In genomic region chr6:136813117-136813516, GRCm38 (mm10) we compare ENCODE assay signal across 13 mouse cellular contexts. TPM values are rescaled to one million over a fixed set of nuclear protein-coding genes. Genes with fewer than 3 reads are reported as not detected.
DNase-seq lines count a peak whose midpoint lies in the region; ATAC-seq lines count a peak whose summit lies in the region.
"Had no signal": no experiment of that assay in that cellular context is flagged by ENCODE, and none has a peak within 500 bp of the region (broad histone marks: within the 10 kb centered on the region; RNA-seq: fewer than 3 reads in every experiment).

No protein-coding gene starts in this region.

- peaks cover 9% of the 10 kb centered on the region for H3K4me1 ChIP-seq in heart, embryonic 11.5 days (ENCODE audit: control insufficient read depth, insufficient read depth, low read length)
- peaks cover 17% of the 10 kb centered on the region for H3K4me1 ChIP-seq in limb, embryonic 10.5 days
- H3K4me1 ChIP-seq in neural tube, embryonic 15.5 days: peaks cover 13% of the 10 kb centered on the region

- no peak overlapping the region for H3K9ac ChIP-seq in heart, embryonic 11.5 days (ENCODE audit: low read depth, low read length)
- H3K9ac ChIP-seq in neural tube, embryonic 15.5 days (replicated peaks): no peak overlapping the region
- H3K9ac ChIP-seq: hindbrain, embryonic 14.5 days; limb, embryonic 13.5 days; midbrain, embryonic 13.5 days had no signal

- no peak overlapping the region for H3K27ac ChIP-seq in heart, embryonic 11.5 days (ENCODE audit: low read depth, low read length)
- no peak overlapping the region for H3K27ac ChIP-seq in limb, embryonic 10.5 days
- H3K27ac ChIP-seq in neural tube, embryonic 15.5 days (replicated peaks): no peak overlapping the region
- H3K27ac ChIP-seq: hindbrain, embryonic 14.5 days; limb, embryonic 13.5 days; midbrain, embryonic 13.5 days had no signal

- no peaks in the 10 kb centered on the region for H3K9me3 ChIP-seq in heart, embryonic 11.5 days (replicated peaks; ENCODE audit: control insufficient read depth, low read length)
- no peaks in the 10 kb centered on the region for H3K9me3 ChIP-seq in limb, embryonic 10.5 days (replicated peaks)
- no peaks in the 10 kb centered on the region for H3K9me3 ChIP-seq in neural tube, embryonic 15.5 days (replicated peaks)
- H3K9me3 ChIP-seq: limb, embryonic 13.5 days; midbrain, embryonic 13.5 days had no signal

- H3K27me3 ChIP-seq in heart, embryonic 11.5 days (ENCODE audit: control insufficient read depth, insufficient read depth, low read length): no peaks in the 10 kb centered on the region
- H3K27me3 ChIP-seq in limb, embryonic 10.5 days (ENCODE audit: low read depth, poor library complexity, severe bottlenecking): no peaks in the 10 kb centered on the region
- H3K27me3 ChIP-seq in neural tube, embryonic 15.5 days (replicated peaks): no peaks in the 10 kb centered on the region
- H3K27me3 ChIP-seq: limb, embryonic 13.5 days; midbrain, embryonic 13.5 days had no signal

- peak; percentile 42 for DNase-seq in heart, postnatal 4 days
- peak; percentile 68 for DNase-seq in 3T3-L1 (ENCODE audit: low read depth, low spot score)
- peak; percentile 72 for DNase-seq in ES-CJ7 (ENCODE audit: low read depth, low spot score)
- DNase-seq in limb, embryonic 10.5 days (ENCODE audit: low spot score): peak; percentile 25

- H3K36me3 ChIP-seq in heart, embryonic 11.5 days (ENCODE audit: control insufficient read depth, insufficient read depth, low read length): peaks cover 40% of the 10 kb centered on the region
- H3K36me3 ChIP-seq in limb, embryonic 10.5 days: peaks cover 75% of the 10 kb centered on the region
- H3K36me3 ChIP-seq in neural tube, embryonic 15.5 days: peaks cover 58% of the 10 kb centered on the region

- 42% methylated on average over 4 of the region's 4 CpGs for WGBS in heart, embryonic 11.5 days (ENCODE audit: insufficient replicate concordance)
- WGBS in limb, embryonic 10.5 days: 67% methylated on average over 4 of the region's 4 CpGs
- WGBS in neural tube, embryonic 15.5 days: 41% methylated on average over 4 of the region's 4 CpGs

- no peak overlapping the region for H3K4me2 ChIP-seq in heart, embryonic 11.5 days
- no peak overlapping the region for H3K4me2 ChIP-seq in neural tube, embryonic 15.5 days
- H3K4me2 ChIP-seq: hindbrain, embryonic 14.5 days; limb, embryonic 13.5 days; midbrain, embryonic 13.5 days had no signal

- ATAC-seq in heart, embryonic 11.5 days (replicated peaks; ENCODE audit: insufficient number of reproducible peaks, low FRiP score, low TSS enrichment): no peak
- no peak for ATAC-seq in CD4-positive, CD25-positive, alpha-beta regulatory T cell, adult 4 months
- no peak for ATAC-seq in cerebellum, adult (ENCODE audit: insufficient number of reproducible peaks, low FRiP score, low TSS enrichment)
- ATAC-seq in neural tube, embryonic 15.5 days (ENCODE audit: low FRiP score): no peak
- ATAC-seq: midbrain, embryonic 13.5 days had no signal

- H3K4me3 ChIP-seq in heart, embryonic 11.5 days (ENCODE audit: low read depth, low read length): no peak overlapping the region
- no peak overlapping the region for H3K4me3 ChIP-seq in limb, embryonic 10.5 days
- no peak overlapping the region for H3K4me3 ChIP-seq in neural tube, embryonic 15.5 days (replicated peaks)
- H3K4me3 ChIP-seq: erythroblast, embryonic 14.5 days; limb, embryonic 13.5 days; midbrain, embryonic 13.5 days had no signal

RNA-seq across cellular contexts. Expression of gene H2afj, which starts 5.1 kb away (rescaled TPM):
- 10 to 100 TPM; 28.1 to 33.6 TPM for total RNA-seq in heart, postnatal 4 days (2021)
- polyA plus RNA-seq in heart, embryonic 11.5 days (2014; fragmentation: Nextera tagmentation; extraction: Ambion mirVana): 81.7 and 91.1 TPM in 2 replicates
- 74.8 and 75.6 TPM in 2 replicates for polyA plus RNA-seq in limb, embryonic 10.5 days (2016; fragmentation: Nextera tagmentation; extraction: Ambion mirVana)
- 10 to 100 TPM; 73.4 to 92.2 TPM for polyA plus RNA-seq in CD4-positive, CD25-positive, alpha-beta regulatory T cell, adult 4 months (2017; shearing (Covaris generic))
- 106 and 119 TPM in 2 replicates for polyA plus RNA-seq in neural tube, embryonic 15.5 days (2015; fragmentation: Nextera tagmentation; extraction: Ambion mirVana)

RNA-seq across cellular contexts. Expression of gene Hist4h4, which starts 8.9 kb away (rescaled TPM):
- 10 to 100 TPM; 32.8 to 34.4 TPM for total RNA-seq in heart, postnatal 4 days (2021)
- polyA plus RNA-seq in heart, embryonic 11.5 days (2014; fragmentation: Nextera tagmentation; extraction: Ambion mirVana): 0.17 and 0.51 TPM in 2 replicates
- 0.65 and 0.68 TPM in 2 replicates for polyA plus RNA-seq in limb, embryonic 10.5 days (2016; fragmentation: Nextera tagmentation; extraction: Ambion mirVana)
- 1 to 10 TPM; 1.0 to 1.7 TPM for polyA plus RNA-seq in CD4-positive, CD25-positive, alpha-beta regulatory T cell, adult 4 months (2017; shearing (Covaris generic))
- 0.43 and 0.44 TPM in 2 replicates for polyA plus RNA-seq in neural tube, embryonic 15.5 days (2015; fragmentation: Nextera tagmentation; extraction: Ambion mirVana)

RNA-seq across cellular contexts. Expression of gene BC049715, which starts 14.3 kb away (rescaled TPM):
- total RNA-seq in heart, postnatal 4 days (2021): 1 to 10 TPM; 2.1 to 2.5 TPM
- 1.6 and 2.1 TPM in 2 replicates for polyA plus RNA-seq in heart, embryonic 11.5 days (2014; fragmentation: Nextera tagmentation; extraction: Ambion mirVana)
- polyA plus RNA-seq in limb, embryonic 10.5 days (2016; fragmentation: Nextera tagmentation; extraction: Ambion mirVana): 1.3 and 1.4 TPM in 2 replicates
- 1 to 10 TPM; 2.1 to 5.2 TPM for polyA plus RNA-seq in CD4-positive, CD25-positive, alpha-beta regulatory T cell, adult 4 months (2017; shearing (Covaris generic))
- 1.5 and 2.8 TPM in 2 replicates for polyA plus RNA-seq in neural tube, embryonic 15.5 days (2015; fragmentation: Nextera tagmentation; extraction: Ambion mirVana)

RNA-seq across cellular contexts. Expression of gene Wbp11, which starts 14.9 kb away (rescaled TPM):
- 10 to 100 TPM; 89.9 to 90.8 TPM for total RNA-seq in heart, postnatal 4 days (2021)
- polyA plus RNA-seq in heart, embryonic 11.5 days (2014; fragmentation: Nextera tagmentation; extraction: Ambion mirVana): 93.5 and 107 TPM in 2 replicates
- polyA plus RNA-seq in limb, embryonic 10.5 days (2016; fragmentation: Nextera tagmentation; extraction: Ambion mirVana): 164 and 168 TPM in 2 replicates
- 10 to 100 TPM; 58.3 to 63.6 TPM for polyA plus RNA-seq in CD4-positive, CD25-positive, alpha-beta regulatory T cell, adult 4 months (2017; shearing (Covaris generic))
- polyA plus RNA-seq in neural tube, embryonic 15.5 days (2015; fragmentation: Nextera tagmentation; extraction: Ambion mirVana): 71.1 and 80.0 TPM in 2 replicates

RNA-seq across cellular contexts. Expression of gene Smco3, which starts 22.1 kb away (rescaled TPM):
- under 1 TPM in 1 of 2 experiments, not detected in 1; 0.20 TPM for total RNA-seq in heart, postnatal 4 days (2021)
- not detected in 2 replicates for polyA plus RNA-seq in heart, embryonic 11.5 days (2014; fragmentation: Nextera tagmentation; extraction: Ambion mirVana)
- not detected in 2 replicates for polyA plus RNA-seq in limb, embryonic 10.5 days (2016; fragmentation: Nextera tagmentation; extraction: Ambion mirVana)
- polyA plus RNA-seq in CD4-positive, CD25-positive, alpha-beta regulatory T cell, adult 4 months (2017; shearing (Covaris generic)): not detected
- polyA plus RNA-seq in neural tube, embryonic 15.5 days (2015; fragmentation: Nextera tagmentation; extraction: Ambion mirVana): 2.5 and 3.0 TPM in 2 replicates
- total RNA-seq: heart, adult 18-20 months had no signal
- polyA plus RNA-seq: erythroblast, embryonic 14.5 days had no signal
